Mouse (Mus musculus) hindbrain, embryonic 12.5 days (tissue): ENCODE measurements around the gene Sox1. TPM values are rescaled to one million over a fixed set of nuclear protein-coding genes. Genes with fewer than 3 reads are reported as not detected.

Experiments
- ATAC-seq: fragments of 200-750 bp; cut with Nextera tagmentation; 2 replicates; pipeline ENCODE4 v1.8.0; 2017; ENCODE audit warnings: moderate TSS enrichment; ENCODE audit not compliant: low FRiP score
- H3K27ac ChIP-seq: fragments of 300-500 bp; sonication (generic); 2 replicates; pipeline ENCODE4 v1.5.1; 2016; ENCODE audit warnings: mild to moderate bottlenecking
- H3K27me3 ChIP-seq: fragments of 300-500 bp; sonication (generic); 2 replicates; pipeline ENCODE4 v1.6.1; 2016; ENCODE audit warnings: mild to moderate bottlenecking
- H3K36me3 ChIP-seq: fragments of 300-500 bp; sonication (generic); 2 replicates; pipeline ENCODE4 v1.6.1; 2016; ENCODE audit warnings: mild to moderate bottlenecking
- H3K4me1 ChIP-seq: fragments of 300-500 bp; sonication (generic); 2 replicates; pipeline ENCODE4 v1.6.1; 2016
- H3K4me2 ChIP-seq: fragments of 300-500 bp; sonication (generic); replicated peaks from 2 replicates; pipeline ENCODE4 v1.6.1; 2016; ENCODE audit warnings: mild to moderate bottlenecking
- H3K4me3 ChIP-seq: fragments of 300-500 bp; sonication (generic); 2 replicates; pipeline ENCODE4 v1.5.1; 2016; ENCODE audit warnings: mild to moderate bottlenecking
- H3K9ac ChIP-seq: fragments of 300-500 bp; sonication (generic); 2 replicates; pipeline ENCODE4 v1.6.1; 2016; ENCODE audit warnings: mild to moderate bottlenecking, moderate library complexity
- H3K9me3 ChIP-seq: fragments of 300-500 bp; sonication (generic); replicated peaks from 2 replicates; pipeline ENCODE4 v1.6.1; 2016; ENCODE audit warnings: mild to moderate bottlenecking
- WGBS: fragments of 180-500 bp; shearing (Covaris S2); methylation state at CpG from one replicate; pipeline ENCODE4 v1.1.7; 2016; 5-methylcytosine and 5-hydroxymethylcytosine counted together
- polyA plus RNA-seq: library from polyadenylated mRNA; unstranded; fragments of >200 nt; fragmentation: Nextera tagmentation; extraction: Ambion mirVana; gene quantifications from 2 replicates; pipeline ENCODE4 v1.2.1, GENCODE M21; 2016

Gene Sox1
- polyA plus RNA-seq, 1 experiment from 2014 or later, result 3.5 TPM

- 0 out of 2 replicates have a peak overlapping the region, but pooled peaks have one; percentile 1 for H3K27ac ChIP-seq
- peak overlapping the region; percentile 58; the same call in 1 of the 2 replicates for H3K9ac ChIP-seq
- under 1% methylated on average over 34 of the region's 34 CpGs for WGBS
- peaks cover 93% of the 10 kb centered on the region for H3K27me3 ChIP-seq
- ATAC-seq, result no peak
- H3K9me3 ChIP-seq, result no peaks in the 10 kb centered on the region
- no peaks in the 10 kb centered on the region for H3K36me3 ChIP-seq
- peak overlapping the region; percentile 38 for H3K4me3 ChIP-seq
- peak overlapping the region; percentile 63 for H3K4me2 ChIP-seq
- peaks cover 41% of the 10 kb centered on the region for H3K4me1 ChIP-seq
These were observed 10.9 kb upstream of the Sox1 start for GRCm38 (mm10) chr8:12383979-12384890.

GRCm38 (mm10) chr8:12384996-12385685, 10.0 kb upstream of the Sox1 start:
- under 1% methylated on average over 57 of the region's 57 CpGs for WGBS
- Histone ChIP-seq H3K4me2 (peak overlapping the region; percentile 63), H3K36me3 (no peaks in the 10 kb centered on the region), H3K9ac (peak overlapping the region; percentile 58), H3K4me3 (peak overlapping the region; percentile 38), H3K27me3 (peaks cover 88% of the 10 kb centered on the region), H3K9me3 (no peaks in the 10 kb centered on the region), H3K4me1 (peaks cover 41% of the 10 kb centered on the region), H3K27ac (peak overlapping the region; percentile 74)
- ATAC-seq, result peak; percentile 62

DNA sequence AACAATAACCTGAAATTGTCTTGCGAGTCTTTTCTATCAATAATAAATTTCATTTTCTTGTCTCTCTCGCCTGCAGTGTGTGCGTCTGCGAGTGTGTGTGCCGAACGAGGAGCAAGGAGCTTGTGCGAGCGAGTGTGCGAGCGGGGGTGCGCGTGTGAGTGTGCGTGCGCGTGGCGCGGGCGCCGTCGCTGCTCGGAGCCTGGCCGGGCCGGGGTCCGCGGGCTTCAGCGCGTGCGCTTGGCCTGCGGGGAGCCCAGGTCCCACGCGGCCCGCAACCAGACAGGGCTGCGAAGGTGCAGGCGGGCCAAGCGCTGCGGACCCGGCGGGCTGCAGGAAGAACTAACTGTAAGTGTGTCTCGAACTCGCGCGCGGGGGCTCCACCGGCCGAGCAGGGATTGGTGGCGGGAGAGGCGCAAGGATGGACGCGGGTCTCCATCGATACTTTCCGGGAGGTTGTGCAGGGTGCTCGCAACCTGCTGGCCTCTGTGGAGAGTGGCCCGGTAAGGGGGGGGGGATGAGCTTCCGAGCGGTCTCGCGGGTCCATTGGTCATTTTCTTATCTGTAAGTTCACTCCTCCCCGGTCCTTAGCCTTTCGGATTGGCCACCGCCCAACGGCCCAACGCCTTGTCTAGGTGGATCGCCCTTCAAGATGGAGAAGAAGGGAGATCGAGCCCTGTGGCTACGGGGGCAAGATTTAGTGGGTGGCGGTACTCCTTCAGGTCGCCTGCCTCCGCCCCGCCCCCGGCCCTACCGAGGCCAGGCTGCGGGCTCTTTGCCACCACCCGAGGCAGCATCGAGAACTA, 9.2 kb upstream of the Sox1 start:
- peaks cover 45% of the 10 kb centered on the region for H3K4me1 ChIP-seq
- H3K9me3 ChIP-seq, result no peaks in the 10 kb centered on the region
- peaks cover 88% of the 10 kb centered on the region for H3K27me3 ChIP-seq
- under 1% methylated on average over 74 of the region's 74 CpGs for WGBS
- peak overlapping the region; percentile 58 for H3K9ac ChIP-seq
- ATAC-seq, result peak; percentile 36
- no peaks in the 10 kb centered on the region for H3K36me3 ChIP-seq
- H3K27ac ChIP-seq, result peak overlapping the region; percentile 74
- H3K4me2 ChIP-seq, result peak overlapping the region; percentile 63
- H3K4me3 ChIP-seq, result peak overlapping the region; percentile 38

GRCm38 (mm10) chr8:12386530-12387222, 8.4 kb upstream of the Sox1 start:
- Histone ChIP-seq H3K4me1 (peaks cover 48% of the 10 kb centered on the region), H3K36me3 (no peaks in the 10 kb centered on the region), H3K4me3 (peak overlapping the region; percentile 38), H3K27ac (peak overlapping the region; percentile 55; the same call in 1 of the 2 replicates), H3K9ac (peak overlapping the region; percentile 47; the same call in 1 of the 2 replicates), H3K27me3 (peaks cover 87% of the 10 kb centered on the region), H3K4me2 (peak overlapping the region; percentile 63), H3K9me3 (no peaks in the 10 kb centered on the region)
- 1% methylated on average over 32 of the region's 32 CpGs for WGBS
- no peak for ATAC-seq

- no peak for ATAC-seq
- Histone ChIP-seq H3K9me3 (no peaks in the 10 kb centered on the region), H3K27me3 (peaks cover 87% of the 10 kb centered on the region), H3K4me1 (peaks cover 51% of the 10 kb centered on the region), H3K4me3 (peak overlapping the region; percentile 38), H3K4me2 (peak overlapping the region; percentile 63), H3K9ac (no peak overlapping the region), H3K36me3 (no peaks in the 10 kb centered on the region), H3K27ac (no peak overlapping the region)
- 4% methylated on average over 13 of the region's 13 CpGs for whole genome bisulfite sequencing
These were observed 7.8 kb upstream of the Sox1 start for GRCm38 (mm10) chr8:12387223-12387860.

DNA sequence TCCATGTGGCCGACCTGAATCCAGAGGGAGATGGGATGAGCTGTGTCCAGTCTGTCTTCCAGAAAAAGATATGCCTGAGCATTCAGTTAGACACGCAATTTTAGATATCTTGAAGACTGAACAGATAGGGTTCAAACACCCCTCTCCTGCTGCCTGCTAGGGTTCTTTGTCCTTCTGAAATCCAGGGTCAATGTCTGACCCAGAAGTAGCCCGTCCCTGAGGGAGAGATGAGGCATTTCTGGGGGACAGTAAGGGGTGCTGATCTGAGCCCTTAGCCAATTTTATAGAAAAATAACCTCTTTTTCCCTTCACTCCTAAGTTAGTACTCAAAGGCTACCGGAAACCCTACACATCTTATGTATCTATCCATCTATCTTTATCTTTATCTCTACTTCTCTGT, 7.2 kb upstream of the Sox1 start:
- H3K4me2 ChIP-seq, result peak overlapping the region; percentile 63
- ATAC-seq, result no peak
- peak overlapping the region; percentile 38; the same call in 1 of the 2 replicates for H3K4me3 ChIP-seq
- H3K27ac ChIP-seq, result peak overlapping the region; percentile 44
- H3K4me1 ChIP-seq, result peaks cover 51% of the 10 kb centered on the region
- H3K9me3 ChIP-seq, result no peaks in the 10 kb centered on the region
- no peak overlapping the region for H3K9ac ChIP-seq
- WGBS, result 6% methylated on average over 4 of the region's 4 CpGs
- peaks cover 87% of the 10 kb centered on the region for H3K27me3 ChIP-seq
- H3K36me3 ChIP-seq, result no peaks in the 10 kb centered on the region

DNA sequence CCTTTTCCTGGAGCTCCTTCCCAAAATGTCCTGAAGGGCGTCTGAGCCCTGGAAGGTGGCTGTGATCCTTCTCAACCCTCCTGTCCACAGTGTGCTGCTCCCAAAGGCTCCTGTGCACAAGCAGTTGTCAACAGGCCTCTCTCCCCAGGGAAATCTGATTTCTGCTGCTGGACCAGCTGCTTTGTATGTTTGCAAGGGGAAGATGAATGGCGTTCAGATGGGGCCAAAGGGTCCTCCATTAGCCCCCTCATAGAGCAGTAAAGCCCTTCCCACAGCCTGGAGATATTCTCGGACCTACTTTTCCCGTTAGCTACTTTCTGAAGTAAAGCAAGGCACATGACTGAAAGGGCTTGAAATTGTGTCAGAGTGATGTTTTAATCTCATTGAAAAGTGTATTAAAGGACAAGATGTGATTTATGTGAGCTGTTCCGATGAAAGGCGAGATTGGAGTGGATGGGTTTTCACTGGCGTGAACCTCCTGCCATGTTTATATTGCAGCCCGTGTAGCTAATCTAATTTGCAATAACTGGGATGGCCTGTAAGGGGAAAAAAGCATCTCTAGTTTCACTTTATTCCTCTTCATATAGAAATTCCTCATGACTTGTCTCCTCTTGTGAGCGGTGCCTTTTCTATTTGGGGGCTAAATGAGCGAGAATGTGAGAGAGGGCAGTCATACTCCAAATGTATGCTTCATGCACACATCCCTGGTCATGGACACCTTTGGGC, 6.5 kb upstream of the Sox1 start:
- peak overlapping the region; percentile 10; the same call in 1 of the 2 replicates for H3K4me3 ChIP-seq
- H3K9me3 ChIP-seq, result no peaks in the 10 kb centered on the region
- H3K36me3 ChIP-seq, result no peaks in the 10 kb centered on the region
- 9% methylated on average over 10 of the region's 10 CpGs for WGBS
- 0 out of 2 replicates have a peak overlapping the region, but pooled peaks have one; percentile 63 for H3K4me2 ChIP-seq
- no peak for ATAC-seq
- peaks cover 86% of the 10 kb centered on the region for H3K27me3 ChIP-seq
- H3K9ac ChIP-seq, result no peak overlapping the region
- H3K4me1 ChIP-seq, result peaks cover 49% of the 10 kb centered on the region
- H3K27ac ChIP-seq, result peak overlapping the region; percentile 44; the same call in 1 of the 2 replicates

GRCm38 (mm10) chr8:12389116-12389471, 6.0 kb upstream of the Sox1 start:
- H3K9me3 ChIP-seq, result no peaks in the 10 kb centered on the region
- no peak overlapping the region for H3K4me3 ChIP-seq
- H3K36me3 ChIP-seq, result no peaks in the 10 kb centered on the region
- no peak overlapping the region for H3K27ac ChIP-seq
- peaks cover 83% of the 10 kb centered on the region for H3K27me3 ChIP-seq
- no peak for ATAC-seq
- 0 out of 2 replicates have a peak overlapping the region, but pooled peaks have one; percentile 63 for H3K4me2 ChIP-seq
- WGBS, result 5% methylated on average over 5 of the region's 5 CpGs
- no peak overlapping the region for H3K9ac ChIP-seq
- H3K4me1 ChIP-seq, result peaks cover 46% of the 10 kb centered on the region

DNA sequence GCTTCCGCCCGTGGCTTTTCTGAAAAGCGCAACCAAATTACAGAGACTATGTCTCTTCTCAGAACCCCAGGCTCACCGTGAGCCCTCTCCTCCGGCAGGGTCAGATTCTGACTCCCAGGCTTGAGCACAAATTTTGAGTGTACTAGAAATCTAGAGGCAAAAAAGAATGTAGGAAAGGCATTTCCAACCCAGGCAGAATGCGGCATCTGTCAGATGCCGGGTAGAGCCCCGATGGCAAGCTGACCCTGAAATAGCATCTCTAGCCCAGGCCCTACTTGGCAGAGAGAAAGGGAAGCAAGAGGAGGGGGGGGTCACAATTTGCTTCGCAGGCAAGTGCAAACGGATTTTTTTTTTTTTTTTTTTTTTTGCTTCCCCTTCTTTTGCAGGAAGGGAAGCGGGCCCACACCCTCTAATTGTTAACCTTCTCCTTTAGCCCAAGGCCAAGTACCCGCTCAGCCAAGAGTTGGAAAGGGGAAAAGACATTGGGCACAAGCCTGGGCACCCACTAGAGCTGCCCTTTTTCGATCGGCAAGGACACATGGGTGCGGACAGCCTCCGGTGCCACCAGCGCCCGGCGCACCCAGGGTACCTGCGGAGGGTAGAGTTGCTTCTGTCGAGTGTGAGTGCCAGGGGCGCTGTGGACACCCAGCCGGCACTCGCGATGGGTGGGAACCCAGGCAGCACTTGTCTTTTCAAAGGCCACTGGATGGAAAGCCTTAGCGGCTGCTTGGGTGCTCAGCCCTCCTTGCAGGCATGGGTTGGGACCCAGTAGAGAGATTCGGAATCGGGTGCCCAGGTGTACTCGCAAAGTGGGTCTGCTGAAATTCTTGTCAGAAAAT, 5.1 kb upstream of the Sox1 start:
- no peak for ATAC-seq
- Histone ChIP-seq H3K9me3 (no peaks in the 10 kb centered on the region), H3K27me3 (peaks cover 80% of the 10 kb centered on the region), H3K9ac (peak overlapping the region; percentile 33), H3K4me1 (peaks cover 42% of the 10 kb centered on the region), H3K36me3 (no peaks in the 10 kb centered on the region), H3K27ac (no peak overlapping the region), H3K4me3 (peak overlapping the region; percentile 11), H3K4me2 (peak overlapping the region; percentile 34)
- WGBS, result 1% methylated on average over 29 of the region's 29 CpGs
